ENCODE assay signal across 26 mouse cellular contexts in genomic region chr6:22093792-22094191, GRCm38 (mm10).
"Had no signal": no experiment of that assay in that cellular context is flagged by ENCODE, and none has a peak within 500 bp of the region (broad histone marks: within the 10 kb centered on the region; RNA-seq: fewer than 3 reads in every experiment).

No protein-coding gene starts in this region.

- H3K9ac ChIP-seq: heart, embryonic 13.5 days; heart, embryonic 15.5 days; hindbrain, embryonic 12.5 days; hindbrain, embryonic 14.5 days; intestine, embryonic 15.5 days; limb, embryonic 15.5 days; liver, embryonic 12.5 days; liver, embryonic 14.5 days had no signal

- H3K9me3 ChIP-seq: heart, embryonic 13.5 days; heart, embryonic 15.5 days; hindbrain, embryonic 10.5 days; hindbrain, embryonic 12.5 days; intestine, embryonic 15.5 days; limb, embryonic 15.5 days; liver, embryonic 12.5 days had no signal

- H3K36me3 ChIP-seq: heart, embryonic 15.5 days; hindbrain, embryonic 10.5 days; hindbrain, embryonic 12.5 days; intestine, embryonic 15.5 days had no signal

- H3K4me3 ChIP-seq: gastrocnemius, adult 2 months; heart, adult 2 months; heart, embryonic 13.5 days; heart, embryonic 15.5 days; hindbrain, embryonic 10.5 days; hindbrain, embryonic 12.5 days; intestine, embryonic 15.5 days; layer of hippocampus, adult 2 months; left cerebral cortex, adult 2 months; limb, embryonic 15.5 days; liver, embryonic 12.5 days had no signal

- H3K4me1 ChIP-seq: heart, embryonic 13.5 days; heart, embryonic 15.5 days; hindbrain, embryonic 10.5 days; hindbrain, embryonic 12.5 days; intestine, embryonic 15.5 days; limb, embryonic 15.5 days; liver, embryonic 12.5 days had no signal

- H3K27me3 ChIP-seq: heart, embryonic 13.5 days; heart, embryonic 15.5 days; hindbrain, embryonic 12.5 days; intestine, embryonic 15.5 days; limb, embryonic 15.5 days; liver, embryonic 12.5 days had no signal

- H3K4me2 ChIP-seq: heart, embryonic 11.5 days; heart, embryonic 13.5 days; heart, embryonic 15.5 days; hindbrain, embryonic 12.5 days; hindbrain, embryonic 14.5 days; intestine, embryonic 15.5 days; limb, embryonic 15.5 days; liver, embryonic 12.5 days had no signal

- H3K27ac ChIP-seq: gastrocnemius, adult 2 months; heart, adult 2 months; heart, embryonic 13.5 days; heart, embryonic 15.5 days; hindbrain, embryonic 10.5 days; hindbrain, embryonic 12.5 days; hindbrain, embryonic 14.5 days; intestine, embryonic 15.5 days; layer of hippocampus, adult 2 months; left cerebral cortex, adult 2 months; limb, embryonic 15.5 days; liver, embryonic 12.5 days; liver, embryonic 14.5 days had no signal

- DNase-seq: gastrocnemius, adult 2 months; gastrocnemius, postnatal 10 days; gastrocnemius, postnatal 25 days; heart, adult 2 months; heart, postnatal 4 days; kidney, adult 18-20 months; kidney, adult 8-10 months; kidney, postnatal 10 days; kidney, postnatal 25 days; kidney, postnatal 4 days; left cerebral cortex, postnatal 4 days had no signal

- ATAC-seq: hindbrain, embryonic 16.5 days; inflammation-experienced regulatory T-cells, adult 6 months; intestine, embryonic 15.5 days; intestine, postnatal 0 days; liver, embryonic 12.5 days had no signal
